Mouse (Mus musculus) G1E (cell line): ENCODE measurements around the gene Larp1.

ENCODE experiments used
- CTCF ChIP-seq: IDR thresholded peaks from 2 replicates; pipeline ENCODE4 v1.5.1; 2012; ENCODE audit warnings: low read depth, low read length, inconsistent platforms, mixed read lengths
- GATA2 ChIP-seq: IDR thresholded peaks from 2 replicates; pipeline ENCODE4 v1.6.1; 2012; ENCODE audit warnings: low read depth, low read length, inconsistent platforms, borderline replicate concordance
- POLR2AphosphoS5 ChIP-seq: IDR thresholded peaks from 2 replicates; pipeline ENCODE4 v1.6.1; 2012; ENCODE audit warnings: low read depth, low read length, inconsistent platforms; ENCODE audit not compliant: insufficient replicate concordance
- TAL1 ChIP-seq: conservative IDR thresholded peaks from 2 replicates; pipeline ENCODE4 v1.6.1; 2012; ENCODE audit warnings: low read depth, low read length, inconsistent platforms, mixed read lengths

GRCm38 (mm10) chr11:58012674-58013073 is 3.8 kb downstream of the Larp1 start:
- TF ChIP-seq CTCF = no peak
- no peak for TF ChIP-seq TAL1
- no peak for TF ChIP-seq GATA2
- no peak for TF ChIP-seq POLR2AphosphoS5
